Mouse (Mus musculus): ENCODE measurements around the gene Wdr11.

DNA sequence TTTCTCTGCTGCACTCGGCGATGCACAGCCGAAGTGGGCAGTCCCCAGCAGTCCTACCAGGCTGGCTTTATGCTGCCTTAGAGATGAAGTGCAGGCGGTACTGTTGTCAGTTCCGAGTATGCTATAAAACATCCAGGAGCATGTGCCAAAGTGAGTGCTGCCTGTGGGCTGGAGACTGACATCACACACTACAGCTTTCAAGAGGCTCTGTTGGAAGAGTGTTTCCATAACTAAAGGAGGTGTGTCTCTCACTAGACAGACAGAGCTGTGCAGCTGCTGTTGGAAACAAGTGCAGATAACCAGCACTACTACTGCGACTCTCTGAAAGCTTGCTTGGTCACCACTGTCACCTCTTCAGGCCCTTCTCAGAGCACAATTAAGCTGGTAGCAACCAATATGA is 39.8 kb downstream of the Wdr11 start:
- TF ChIP-seq NELFE (IDR thresholded peaks at IDR 0.05; ENCODE audit: low read depth, low read length): no peak
- no peak for TF ChIP-seq CTCF (conservative IDR thresholded peaks at IDR 0.05 in 1 of 2, IDR thresholded peaks at IDR 0.05 in 1 of 2; ENCODE audit: low read depth in 2 of 2, low read length in 2 of 2)
